Mouse (Mus musculus): ENCODE measurements at regions not wholly inside any gene's neighbourhood (a gene's known extent, or its start where the extent isn't known, plus 50 kb on each side); places are given as distances from the start of the nearest gene placed in this dataset.

DNA sequence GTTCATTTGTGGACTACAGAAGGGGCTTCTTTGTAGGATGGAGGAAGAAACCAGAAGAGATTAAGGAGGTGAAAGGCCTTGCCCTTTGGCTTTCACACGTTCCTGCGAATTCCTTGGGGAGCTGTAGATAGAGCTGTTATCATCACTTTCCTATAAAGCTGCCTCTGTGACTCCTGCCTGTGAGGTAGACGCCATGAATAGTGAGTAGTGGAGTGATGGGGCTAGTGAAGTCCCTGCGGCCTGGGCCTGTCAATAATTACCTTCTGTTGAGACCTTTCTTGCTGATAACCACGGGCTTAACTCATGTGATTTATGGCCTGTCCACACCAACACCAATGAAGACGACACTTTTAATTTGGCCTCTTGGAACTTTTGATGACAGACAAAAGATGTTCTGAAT lies 146.0 kb upstream of the Ednra start:
- DNase-seq = no peak

DNA sequence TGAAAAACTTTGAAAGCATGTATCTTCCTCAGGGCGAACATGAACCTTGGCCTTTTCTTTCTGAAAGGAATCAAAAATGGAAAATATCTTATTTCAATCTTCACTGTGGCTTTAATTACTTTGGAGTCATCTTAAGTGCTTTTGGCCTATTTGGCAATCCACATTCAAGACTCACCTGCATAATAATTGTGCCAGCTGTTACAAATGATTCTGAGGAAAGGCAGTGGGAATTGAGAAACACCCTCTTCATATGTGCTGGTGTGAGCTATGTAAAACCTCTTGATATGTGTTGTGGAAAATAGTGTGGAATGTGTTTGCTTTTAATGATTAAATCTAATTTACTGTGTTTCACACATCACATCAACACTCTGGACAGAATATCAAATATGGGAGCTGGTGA lies 148.5 kb upstream of the Ednra start:
- no peak for DNase-seq

DNA sequence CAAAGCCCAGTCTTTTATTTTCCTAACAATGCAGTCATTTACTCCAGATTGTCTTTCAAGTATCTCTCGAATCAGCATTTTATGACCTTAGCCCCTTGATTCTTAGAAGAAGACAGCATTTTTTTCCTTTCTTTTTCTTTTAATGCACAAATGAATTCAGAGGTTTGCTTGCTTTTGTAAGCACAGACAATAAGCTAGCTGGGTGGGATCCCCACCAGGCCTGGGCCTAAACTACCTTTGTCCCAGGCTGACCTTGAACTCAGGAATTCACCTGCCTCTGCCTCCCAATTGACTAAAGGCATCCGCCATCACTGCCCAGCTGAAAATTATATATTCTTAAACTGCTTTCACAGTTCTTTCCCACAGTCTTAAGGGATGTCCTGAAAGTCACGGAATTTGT lies 195.5 kb upstream of the Ednra start:
- no peak for DNase-seq

DNA sequence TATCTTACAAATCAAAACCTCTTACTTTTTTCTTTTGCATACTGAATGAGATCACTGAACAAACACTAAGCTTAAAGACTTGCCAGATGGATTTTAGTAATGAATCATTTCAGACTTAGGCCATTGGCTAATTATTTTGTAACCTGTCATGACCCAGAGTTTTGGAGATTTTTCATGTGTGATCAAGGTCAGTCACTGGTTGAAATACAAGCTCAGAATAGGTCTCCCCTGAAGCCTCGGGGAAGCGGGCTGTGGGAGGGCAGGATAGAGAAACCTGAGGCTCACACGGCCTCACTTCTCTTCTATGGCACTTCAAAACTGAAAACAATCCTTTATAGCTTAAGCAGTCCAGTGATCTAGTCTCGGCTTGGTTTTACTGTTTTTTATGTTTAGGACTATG lies 197.6 kb upstream of the Ednra start:
- DNase-seq = no peak

DNA sequence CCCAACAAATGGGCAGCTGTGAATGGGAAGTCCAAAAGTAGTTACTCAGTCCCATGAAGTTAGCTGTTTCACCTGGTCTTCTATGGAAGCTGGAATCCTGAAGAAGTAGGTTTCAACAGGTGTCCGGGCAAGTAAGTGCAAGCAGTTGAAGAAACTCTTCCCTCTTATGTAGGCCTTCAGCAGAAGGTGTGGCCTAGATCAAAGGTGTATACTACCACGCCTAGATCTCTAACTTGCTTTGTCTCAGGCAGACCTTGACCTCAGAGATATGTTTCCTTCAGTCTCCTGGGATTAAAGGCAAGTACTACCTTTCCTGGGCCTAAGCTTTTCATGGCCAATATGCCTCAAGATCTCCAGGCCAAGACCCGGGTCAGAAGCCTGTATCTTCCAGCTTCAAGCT lies 223.4 kb upstream of the Ednra start:
- no peak for DNase-seq

DNA sequence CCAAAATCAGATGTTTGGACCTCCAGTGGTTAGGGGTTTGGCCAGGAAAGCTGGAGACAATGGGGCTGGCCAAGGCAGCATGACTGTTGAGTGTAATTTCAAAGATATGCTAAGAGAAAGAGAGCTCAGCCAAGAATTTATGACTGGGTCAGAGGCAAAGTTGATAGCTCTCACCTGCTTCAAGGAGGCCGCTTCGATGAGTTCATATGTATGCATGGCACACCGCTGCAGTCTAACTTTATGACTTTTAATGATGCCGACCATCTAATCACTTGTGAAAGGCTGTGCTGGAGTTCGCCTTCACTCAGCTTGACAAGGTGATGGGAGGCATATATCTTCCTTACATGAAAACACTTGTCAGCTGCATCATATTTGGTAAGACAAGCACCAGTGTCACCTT lies 225.4 kb upstream of the Ednra start:
- no peak for DNase-seq

DNA sequence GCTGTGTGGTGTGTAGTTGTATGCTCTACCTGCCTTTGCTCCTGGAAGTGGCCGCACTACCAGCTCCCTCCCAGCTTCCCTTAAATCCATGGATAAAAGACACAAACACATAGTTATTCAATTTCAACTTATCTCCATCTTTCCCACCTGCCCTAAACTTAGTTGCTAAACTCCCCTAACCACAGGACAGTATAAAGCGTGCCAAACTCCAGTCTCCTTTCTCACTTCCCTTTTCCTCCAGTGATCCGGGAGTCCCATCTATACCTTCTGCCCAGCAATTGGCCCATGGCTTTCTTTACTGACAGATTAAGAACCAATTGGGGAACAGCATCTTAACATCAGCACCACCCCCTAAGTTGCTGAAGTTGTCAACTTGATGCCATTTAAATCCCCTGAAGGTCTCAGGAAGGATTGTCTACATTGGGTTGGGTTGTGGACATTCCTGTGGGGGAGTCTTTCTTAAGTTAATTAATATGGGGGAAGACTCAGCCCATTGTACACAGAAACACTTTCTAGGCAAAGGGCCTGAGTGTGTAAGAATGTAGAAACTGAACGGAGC lies 234.6 kb upstream of the Ednra start:
- DNase-seq = no peak

DNA sequence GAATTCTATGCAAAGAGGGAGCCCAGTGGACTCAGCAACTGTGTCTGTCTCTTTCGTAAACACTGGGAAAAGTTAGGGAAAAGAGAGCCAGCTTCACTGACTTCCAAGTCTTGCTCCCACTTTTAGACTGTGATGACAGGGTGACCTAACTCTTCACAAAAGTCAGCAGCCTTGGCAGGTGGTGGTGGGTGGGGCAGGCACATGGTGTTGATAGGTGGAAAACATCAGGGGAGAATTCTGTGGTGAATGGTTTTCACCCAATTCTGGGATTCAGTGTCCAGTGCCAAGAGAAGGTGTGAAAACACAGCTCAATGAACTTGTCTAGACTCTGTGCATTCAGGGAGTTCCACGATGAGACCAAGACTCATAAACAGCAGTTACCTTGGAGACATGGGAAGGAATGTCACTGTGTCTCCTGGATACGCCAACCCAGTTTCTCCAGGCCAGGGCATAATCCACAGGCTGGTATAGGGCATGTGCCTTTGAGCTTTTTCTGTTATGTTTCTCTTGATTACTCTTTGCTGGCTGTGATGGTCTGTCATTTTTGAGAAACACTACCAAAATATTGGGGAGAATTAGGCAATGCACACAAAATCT lies 238.9 kb upstream of the Ednra start:
- DNase-seq = peak; percentile 22 to 38

DNA sequence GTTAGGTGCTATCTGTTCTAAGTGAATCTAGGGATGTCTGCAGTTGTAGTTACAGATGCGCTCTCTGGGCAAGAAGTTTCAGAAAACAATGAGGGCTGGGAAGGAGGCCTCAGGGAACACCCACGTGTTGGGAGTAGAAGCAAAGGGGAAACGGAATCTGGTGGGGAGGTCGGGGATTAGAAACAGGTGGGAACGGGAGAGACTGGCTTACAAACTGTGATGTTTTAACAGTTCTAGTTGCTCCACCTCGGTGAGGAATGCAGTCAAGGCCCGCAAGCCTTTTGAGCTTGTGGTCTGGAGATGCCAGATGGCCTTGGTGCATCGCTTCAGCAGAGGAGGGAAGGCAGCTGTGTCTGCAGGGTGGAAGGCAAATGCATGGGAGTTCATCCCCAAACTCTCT lies 242.7 kb upstream of the Ttc29 start:
- no peak for DNase-seq

DNA sequence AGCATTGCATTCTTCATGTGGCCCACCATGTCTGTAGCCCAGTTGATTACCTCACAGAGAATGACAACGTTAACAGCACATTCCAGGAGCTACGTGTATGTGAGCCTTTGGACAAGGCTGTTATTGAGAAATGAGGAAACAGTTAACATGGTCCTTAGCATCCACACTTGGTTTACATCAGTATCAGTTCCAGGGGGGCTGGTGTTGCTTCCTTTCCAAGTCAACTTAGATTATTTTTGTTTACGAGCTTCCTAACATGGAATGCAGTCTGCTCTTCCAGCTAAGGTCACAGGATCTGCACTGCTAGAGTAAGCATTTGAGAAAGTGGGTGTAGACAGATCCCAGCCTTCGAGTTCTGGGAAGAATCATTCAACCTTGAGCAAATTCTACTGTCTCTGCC lies 239.4 kb upstream of the Ttc29 start:
- peak; percentile 9 to 46 for DNase-seq

DNA sequence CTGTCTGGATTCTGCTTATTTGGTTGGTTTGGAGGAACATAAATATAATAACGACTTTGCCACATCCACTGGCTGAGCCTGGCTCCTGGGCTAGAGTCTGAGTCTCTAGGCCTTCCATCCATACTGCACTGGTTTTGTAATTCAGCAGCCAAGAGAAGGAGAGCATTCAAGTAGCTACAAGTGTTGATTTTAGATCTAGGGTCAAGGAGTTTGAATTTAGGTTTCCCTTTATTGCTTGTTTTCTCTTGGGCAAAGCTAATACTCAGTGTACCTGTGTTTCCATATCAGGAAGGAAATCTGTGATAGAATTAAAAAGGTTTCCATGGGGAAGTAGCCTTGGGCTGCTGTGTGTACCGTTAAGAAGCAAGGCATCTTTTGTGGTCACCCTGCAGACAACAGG lies 234.0 kb upstream of the Ttc29 start:
- peak in 1 of 2 experiments; percentile 10 for DNase-seq

DNA sequence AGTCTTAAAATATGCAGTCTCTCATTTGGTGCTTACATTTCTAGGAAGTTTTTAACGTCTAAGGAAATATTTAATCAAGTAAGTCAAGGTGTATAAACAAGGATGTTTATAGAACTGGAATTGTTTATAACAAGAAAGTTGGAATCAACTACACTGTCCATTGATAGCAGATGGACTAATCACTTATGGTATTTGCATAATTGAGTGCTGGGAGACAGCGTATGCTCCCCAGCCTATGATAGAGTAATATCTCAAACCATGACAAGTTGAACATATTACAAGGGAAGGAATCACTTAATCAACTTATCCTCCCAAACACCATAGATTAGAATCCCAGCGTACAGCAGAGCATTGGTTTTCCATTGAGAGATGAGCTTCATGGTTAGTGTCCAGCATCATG lies 232.4 kb upstream of the Ttc29 start:
- DNase-seq = no peak

DNA sequence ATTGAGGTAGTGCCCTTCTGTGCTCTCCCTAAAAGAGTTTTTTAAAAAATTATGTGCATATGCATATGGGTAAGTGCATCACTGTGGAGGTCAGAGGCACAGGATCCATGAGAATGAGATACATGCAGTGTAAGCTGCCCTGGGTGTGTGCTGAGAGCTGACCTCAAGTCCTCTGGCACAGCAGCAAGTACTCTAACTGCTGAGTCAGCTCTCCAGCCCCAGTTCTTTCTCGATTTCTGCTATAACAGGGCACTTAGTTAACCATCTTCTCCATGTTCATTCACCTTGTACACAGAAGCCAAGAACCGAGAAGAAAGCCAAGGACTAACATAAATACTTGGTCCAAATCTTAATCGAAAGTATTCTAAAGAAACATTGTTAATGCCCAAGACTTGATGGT lies 231.1 kb upstream of the Ttc29 start:
- no peak for DNase-seq

DNA sequence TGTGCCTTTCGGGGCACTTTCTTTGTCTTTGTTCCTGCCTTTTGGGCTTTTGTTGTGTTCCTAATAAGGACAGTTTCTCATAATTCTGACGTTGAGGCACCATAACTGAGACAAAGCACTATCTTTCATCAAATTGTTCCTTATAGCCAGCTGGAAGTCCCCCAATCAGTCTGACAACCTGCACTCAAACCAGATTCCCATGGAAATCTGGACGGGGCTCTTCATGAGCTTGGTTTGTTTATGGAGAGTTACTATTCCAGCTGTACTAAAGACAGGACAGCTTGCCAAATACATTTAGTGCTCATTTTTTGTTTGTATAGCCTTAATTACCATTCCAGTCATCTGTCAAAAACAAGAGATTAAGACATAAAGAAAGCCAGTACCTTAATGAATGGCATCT lies 229.6 kb upstream of the Ttc29 start:
- no peak for DNase-seq

DNA sequence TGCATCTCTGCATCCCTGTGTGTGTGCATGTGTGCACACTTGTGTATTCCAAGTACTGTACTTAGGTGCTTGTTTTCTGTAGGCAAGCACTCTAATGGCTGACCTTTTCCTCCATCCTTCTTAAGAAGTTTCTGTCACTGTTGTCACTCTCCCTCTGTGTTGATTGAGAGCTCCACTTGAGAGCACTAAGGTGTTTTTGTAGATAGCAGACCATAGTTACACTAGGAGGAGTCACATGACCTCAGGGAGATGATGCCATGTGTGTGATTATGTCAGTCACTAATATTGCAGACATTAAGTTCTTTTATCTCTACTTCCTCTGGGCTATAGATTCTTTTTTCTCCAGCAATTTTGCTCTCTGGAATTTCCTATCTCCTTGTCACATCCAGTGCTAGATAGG lies 225.9 kb upstream of the Ttc29 start:
- DNase-seq = no peak

DNA sequence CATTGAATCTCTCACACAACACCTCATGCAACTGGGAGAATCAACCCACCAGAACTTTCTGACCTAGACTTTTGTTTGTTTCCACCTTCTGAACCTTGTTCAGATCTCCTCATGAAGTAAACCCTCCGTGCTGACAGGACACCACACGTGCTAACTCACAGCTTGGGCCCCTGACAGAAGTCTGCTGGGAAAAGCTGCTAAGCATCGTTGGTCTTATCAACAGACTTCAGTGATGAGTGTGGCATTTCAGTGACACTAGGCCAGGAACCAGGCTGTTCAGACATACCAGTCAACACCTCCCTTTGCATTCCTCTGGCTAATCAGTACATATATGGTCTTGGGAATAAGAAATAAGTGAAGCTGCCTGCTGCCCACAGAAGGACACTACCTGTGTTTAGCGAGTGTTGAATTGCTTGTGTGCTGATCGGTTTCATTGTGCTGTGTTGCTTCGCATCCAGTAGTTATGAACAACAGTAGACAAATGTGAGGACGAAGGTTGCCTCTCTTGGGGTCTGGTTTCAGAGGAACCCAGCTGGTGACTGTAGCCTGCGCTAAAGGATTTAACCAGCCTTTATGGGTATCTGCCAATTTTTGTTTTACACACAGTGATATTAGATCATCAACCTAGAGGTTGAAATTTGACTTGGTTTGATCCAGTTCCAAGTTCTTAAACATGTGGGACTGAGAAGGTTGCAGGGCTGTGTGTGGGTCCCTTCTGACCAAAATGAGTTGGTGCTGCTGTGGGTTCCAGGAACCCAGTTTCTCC lies 224.6 kb upstream of the Ttc29 start:
- DNase-seq = peak in 1 of 2 experiments; percentile 12

DNA sequence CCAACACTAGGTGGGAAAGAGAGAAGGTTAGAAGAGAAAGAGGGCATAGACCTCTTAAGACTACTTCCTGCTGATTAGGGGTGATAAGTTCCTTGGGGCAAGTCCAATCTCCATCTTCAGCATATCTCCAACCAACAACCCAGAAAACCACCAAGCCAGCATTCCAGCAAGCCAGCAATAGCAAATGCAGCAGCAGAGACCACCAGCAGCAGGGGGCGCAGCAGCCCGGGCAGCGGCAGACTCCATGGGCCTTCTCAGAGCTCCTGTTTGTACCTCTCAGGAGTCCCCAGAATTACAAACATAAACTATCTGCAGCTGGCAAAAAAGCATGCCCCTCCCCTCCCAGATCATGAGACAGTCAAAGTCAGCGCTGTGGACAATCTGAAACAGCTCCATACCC lies 222.0 kb upstream of the Ttc29 start:
- no peak for DNase-seq

DNA sequence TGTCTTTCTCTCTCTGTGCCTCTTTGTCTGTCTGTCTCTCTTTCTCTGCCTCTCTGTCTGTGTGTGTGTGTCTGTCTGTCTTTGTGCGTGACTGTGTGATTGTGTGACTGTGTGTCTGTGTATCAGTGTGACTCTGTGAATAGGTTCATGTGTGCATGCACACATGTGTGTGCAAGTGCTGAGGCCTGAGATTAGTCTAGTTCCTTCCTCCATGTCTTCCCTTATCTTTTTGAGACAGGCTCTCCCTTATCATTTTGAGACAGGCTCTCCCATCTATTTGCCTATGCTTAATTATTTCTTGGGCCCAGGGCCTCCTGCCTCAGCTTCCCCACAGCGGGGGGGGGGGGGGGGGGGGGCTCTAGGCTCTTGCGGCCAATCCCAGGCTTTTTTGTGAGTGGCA lies 212.8 kb upstream of the Ttc29 start:
- no peak for DNase-seq

DNA sequence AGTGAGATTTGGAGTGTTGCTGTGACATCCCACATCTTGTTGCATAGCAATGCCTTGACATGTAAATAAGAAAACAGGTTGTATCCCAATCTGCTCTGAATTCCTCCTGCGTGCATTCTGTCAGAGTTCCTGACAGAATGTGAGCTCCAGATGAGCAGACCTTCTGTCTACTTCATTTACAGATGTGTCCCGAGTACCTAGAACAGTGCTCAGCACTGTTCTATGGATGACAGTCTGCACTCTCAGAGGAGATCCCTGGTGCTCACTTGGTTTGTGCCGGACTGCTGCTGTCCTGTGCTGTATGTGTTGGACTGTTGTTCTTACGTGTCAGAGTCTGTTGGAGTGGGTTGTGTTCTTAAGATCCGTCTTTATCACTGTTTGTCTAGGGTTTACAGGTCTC lies 211.4 kb upstream of the Ttc29 start:
- DNase-seq = no peak

DNA sequence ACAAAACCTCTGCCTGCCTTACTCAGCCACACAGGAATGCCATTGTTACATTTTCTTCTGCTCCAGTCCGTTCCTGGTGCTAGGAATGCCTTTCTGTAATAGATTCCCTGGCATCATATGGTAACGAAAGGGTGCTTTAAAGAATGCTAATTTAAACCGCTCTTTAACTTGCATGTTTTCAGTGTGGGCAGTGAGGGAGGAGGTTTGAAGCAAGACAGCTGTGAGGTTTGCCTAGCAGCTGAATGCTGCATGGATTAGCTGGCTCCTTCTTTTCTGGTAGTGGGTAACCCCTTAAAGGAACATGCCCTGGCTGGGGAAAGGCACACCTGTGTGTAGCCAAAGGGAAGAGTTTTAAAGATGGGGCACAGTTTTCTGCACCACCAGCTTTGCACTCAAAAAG lies 211.0 kb upstream of the Ttc29 start:
- DNase-seq = no peak

DNA sequence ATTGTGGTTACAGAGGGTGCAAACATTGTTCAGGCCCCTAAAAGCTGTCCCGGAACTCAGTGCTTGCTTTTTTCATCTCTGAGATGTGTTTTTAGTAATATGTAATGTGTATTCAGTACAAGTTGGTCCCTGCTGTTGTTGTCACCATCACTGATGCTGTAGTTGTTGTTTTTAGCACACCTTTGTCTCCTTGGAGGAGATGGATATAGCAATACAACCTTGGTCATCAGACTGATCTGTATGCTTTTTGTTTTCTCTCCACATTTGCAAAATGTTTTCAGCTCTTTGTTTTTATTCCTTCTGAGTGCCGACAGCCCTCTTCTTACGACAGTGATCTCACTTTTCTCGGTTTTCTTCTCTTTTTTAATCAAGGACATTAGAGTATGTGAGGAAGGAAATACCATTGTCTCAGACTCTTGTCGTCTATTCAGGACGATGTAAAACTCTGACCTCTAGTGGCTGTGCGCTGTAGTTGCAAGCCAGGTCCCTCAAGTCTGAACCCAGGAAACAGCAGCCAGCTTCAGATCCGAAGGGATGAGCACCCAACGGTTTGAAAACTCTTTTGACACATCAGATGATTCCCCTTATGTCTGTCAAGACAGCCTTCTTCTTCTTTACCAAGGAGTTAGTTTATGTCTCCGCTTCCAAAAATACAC lies 209.1 kb upstream of the Ttc29 start:
- peak; percentile 49 to 61 for DNase-seq

DNA sequence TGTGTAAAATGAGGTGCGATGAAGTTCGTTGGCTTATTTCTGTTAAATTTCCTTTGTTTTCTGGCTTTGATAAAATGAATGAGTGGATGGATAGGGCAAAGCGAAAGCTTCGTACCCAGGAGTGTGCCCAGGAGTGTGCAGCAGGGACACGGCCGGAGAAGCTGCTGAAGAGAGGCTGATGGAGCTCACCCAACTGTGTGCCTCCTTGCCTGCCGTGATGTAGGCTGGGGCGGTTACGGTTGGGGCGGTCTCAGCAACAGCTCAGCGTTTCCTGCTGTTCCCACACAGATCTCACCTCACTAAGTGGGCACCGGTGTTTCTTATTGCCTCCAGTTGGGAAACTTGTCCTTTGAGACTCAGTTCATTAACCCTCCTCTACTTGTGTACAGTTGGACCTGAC lies 208.2 kb upstream of the Ttc29 start:
- DNase-seq = no peak

DNA sequence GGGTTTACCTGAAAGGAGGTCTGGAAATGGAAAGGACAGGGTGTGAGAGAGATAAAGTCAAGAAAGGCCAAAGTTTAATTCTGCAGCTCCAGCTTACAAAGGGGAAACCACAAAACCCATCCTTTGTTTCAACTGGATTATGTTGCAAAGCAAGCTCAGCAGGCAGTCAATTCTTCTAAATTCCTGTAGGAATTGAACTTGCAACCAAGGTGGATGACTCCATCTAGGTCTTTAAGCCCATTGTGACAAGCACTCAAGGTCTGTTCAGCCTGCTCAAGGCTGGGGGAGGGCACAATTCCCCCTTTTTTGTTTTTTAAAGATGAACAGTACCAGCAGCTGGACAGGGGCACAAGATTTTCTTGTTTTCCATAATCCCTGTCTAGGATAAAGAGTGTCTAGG lies 200.0 kb upstream of the Ttc29 start:
- DNase-seq = no peak
